Mouse (Mus musculus) heart, embryonic 14.5 days (tissue): ENCODE results near the gene Rgs7. TPM values are rescaled to one million over a fixed set of nuclear protein-coding genes. Genes with fewer than 3 reads are reported as not detected.

ENCODE experiments used
- ATAC-seq: fragments of 200-750 bp; cut with Nextera tagmentation; 2 replicates; pipeline ENCODE4 v1.8.0; 2017; ENCODE audit warnings: low read depth, moderate TSS enrichment; ENCODE audit not compliant: insufficient number of reproducible peaks, insufficient read depth, low FRiP score
- H3K27ac ChIP-seq, 2 experiments: fragments of 200-500 bp in 1 of 2; fragments of 300-500 bp in 1 of 2; sonication (generic) in 1 of 2; replicated peaks in 1 of 2; 2 replicates each; pipeline ENCODE4 v1.5.1; 2012 to 2014; ENCODE audit warnings: low read depth in 2 of 2, low read length in 2 of 2, control low read depth in 1 of 2, mild to moderate bottlenecking in 1 of 2, mixed read lengths in 1 of 2; ENCODE audit not compliant: control insufficient read depth in 1 of 2, insufficient read depth in 1 of 2
- H3K27me3 ChIP-seq: fragments of 300-500 bp; sonication (generic); 2 replicates; pipeline ENCODE4 v1.6.1; 2014; ENCODE audit warnings: mild to moderate bottlenecking, low read length, control low read depth; ENCODE audit not compliant: control insufficient read depth, insufficient read depth
- H3K36me3 ChIP-seq: fragments of 300-500 bp; sonication (generic); 2 replicates; pipeline ENCODE4 v1.6.1; 2014; ENCODE audit warnings: mild to moderate bottlenecking, control low read depth, low read length, mixed read lengths; ENCODE audit not compliant: control insufficient read depth, insufficient read depth
- H3K4me1 ChIP-seq, 2 experiments: fragments of 200-500 bp in 1 of 2; fragments of 300-500 bp in 1 of 2; sonication (generic) in 1 of 2; 2 replicates each; pipeline ENCODE4 v1.6.1; 2012 to 2014; ENCODE audit warnings: low read length in 2 of 2, control low read depth in 1 of 2, mixed read lengths in 1 of 2; ENCODE audit not compliant: control insufficient read depth in 2 of 2, insufficient read depth in 2 of 2
- H3K4me2 ChIP-seq: fragments of 300-500 bp; sonication (generic); 2 replicates; pipeline ENCODE4 v1.6.1; 2014; ENCODE audit warnings: mild to moderate bottlenecking, low read length
- H3K4me3 ChIP-seq, 2 experiments: fragments of 200-500 bp in 1 of 2; fragments of 300-500 bp in 1 of 2; sonication (generic) in 1 of 2; 2 replicates each; pipeline ENCODE4 v1.5.1; 2012 to 2014; ENCODE audit warnings: low read length in 2 of 2, mild to moderate bottlenecking in 2 of 2, control low read depth in 1 of 2, low read depth in 1 of 2, moderate library complexity in 1 of 2; ENCODE audit not compliant: control insufficient read depth in 1 of 2, insufficient read depth in 1 of 2
- H3K9ac ChIP-seq: fragments of 300-500 bp; sonication (generic); 2 replicates; pipeline ENCODE4 v1.6.1; 2014; ENCODE audit warnings: mild to moderate bottlenecking, low read length
- H3K9me3 ChIP-seq: fragments of 300-500 bp; sonication (generic); 2 replicates; pipeline ENCODE4 v1.6.1; 2016; ENCODE audit warnings: low read length, control low read depth; ENCODE audit not compliant: control insufficient read depth
- WGBS: fragments of 180-500 bp; shearing (Covaris S2); extraction: QIAGEN DNeasy Blood & Tissue Kit; methylation state at CpG from one replicate; pipeline ENCODE4 v1.1.7; 2014; 5-methylcytosine and 5-hydroxymethylcytosine counted together
- polyA plus RNA-seq: library from polyadenylated mRNA; unstranded; fragments of >200 nt; fragmentation: Nextera tagmentation; extraction: Ambion mirVana; gene quantifications from 2 replicates; pipeline ENCODE4 v1.2.1, GENCODE M21; 2014

The Rgs7 gene
- polyA plus RNA-seq, 1 experiment from 2014 or later = 0.82 TPM

DNA sequence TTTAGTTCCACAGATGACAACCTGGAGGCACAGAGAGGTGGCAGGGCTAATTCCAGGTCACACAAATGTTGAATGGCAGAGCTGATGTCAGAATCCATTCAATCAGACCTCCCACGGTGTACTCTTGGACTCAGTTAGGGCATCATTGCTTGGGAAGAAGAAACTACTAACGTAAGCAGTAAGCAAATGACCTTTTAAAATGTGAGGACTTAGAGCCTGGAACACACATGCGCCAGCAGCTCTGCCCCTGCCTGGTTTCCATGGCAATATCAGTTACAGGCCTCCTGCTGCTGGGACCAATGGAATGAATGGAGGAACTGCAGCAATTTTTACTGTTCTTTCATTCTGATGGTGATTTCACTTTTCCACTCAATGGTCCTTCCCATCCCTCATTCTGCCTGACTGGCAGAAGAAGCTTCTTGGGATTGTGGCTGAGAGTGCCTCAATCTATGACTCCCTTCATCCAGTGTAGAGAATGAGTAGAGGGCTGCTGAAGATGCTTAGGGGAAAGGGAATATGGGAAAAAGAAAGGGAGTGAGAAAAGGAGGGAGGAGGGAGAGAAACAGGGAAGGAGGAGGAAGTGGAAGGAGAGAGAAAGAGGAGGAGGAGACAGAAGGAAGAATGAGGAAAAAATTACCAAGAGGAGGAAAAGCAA lies 106.6 kb downstream of the Rgs7 start:
- Histone ChIP-seq H3K27ac (no peak overlapping the region), H3K9me3 (no peaks in the 10 kb centered on the region), H3K4me2 (no peak overlapping the region), H3K27me3 (no peaks in the 10 kb centered on the region), H3K36me3 (no peaks in the 10 kb centered on the region), H3K4me3 (no peak overlapping the region), H3K9ac (no peak overlapping the region), H3K4me1 (no peaks in the 10 kb centered on the region)
- 50% methylated on average over 3 of the region's 3 CpGs for WGBS
- no peak for ATAC-seq

DNA sequence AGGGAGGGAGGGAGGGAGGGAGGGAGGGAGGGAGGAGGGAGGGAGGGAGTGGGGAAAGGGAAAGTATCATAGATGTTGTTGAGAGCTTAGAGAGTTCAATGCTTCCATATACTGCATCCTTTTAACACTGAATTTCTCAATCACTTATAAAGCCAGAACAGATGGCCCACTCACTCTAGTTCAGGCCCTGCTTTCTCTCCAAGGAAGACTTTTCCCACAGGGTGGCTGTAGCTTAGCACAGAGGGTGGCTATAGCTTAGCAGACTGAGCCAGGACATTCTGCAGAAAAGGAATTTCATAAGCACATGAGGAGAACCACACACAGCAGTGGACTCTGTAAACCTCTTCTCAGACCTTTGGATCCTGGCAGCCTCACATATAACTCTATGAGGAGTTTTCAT lies 119.7 kb downstream of the Rgs7 start:
- ATAC-seq = no peak

DNA sequence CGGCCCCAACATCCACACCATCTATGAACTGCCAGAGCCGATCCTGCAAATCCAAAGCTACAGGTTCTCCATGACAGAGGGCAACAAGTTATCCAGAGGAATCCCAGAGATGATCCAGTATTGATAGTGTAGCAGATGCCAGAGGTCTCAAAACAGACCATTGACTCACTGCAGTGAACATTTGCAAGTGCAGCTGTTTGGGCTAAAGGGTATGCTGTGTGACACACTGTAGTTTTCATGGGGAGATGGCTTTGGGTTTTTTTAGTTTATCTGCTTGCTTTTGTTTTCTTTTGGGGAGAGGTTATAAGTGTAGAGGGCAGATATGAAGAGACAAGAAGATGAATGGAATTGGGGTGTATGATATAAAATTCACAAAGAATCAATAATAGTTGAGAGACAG lies 124.2 kb downstream of the Rgs7 start:
- Histone ChIP-seq H3K4me2 (no peak overlapping the region), H3K27ac (no peak overlapping the region), H3K36me3 (no peaks in the 10 kb centered on the region), H3K4me3 (no peak overlapping the region), H3K9me3 (no peaks in the 10 kb centered on the region), H3K27me3 (no peaks in the 10 kb centered on the region), H3K4me1 (no peaks in the 10 kb centered on the region), H3K9ac (no peak overlapping the region)
- ATAC-seq = no peak
- 86% methylated on average over 2 of the region's 2 CpGs for WGBS

More for the DNA sequence above, 119.7 kb downstream of the Rgs7 start:
- Histone ChIP-seq H3K9me3 (no peaks in the 10 kb centered on the region), H3K27me3 (no peaks in the 10 kb centered on the region), H3K4me1 (no peaks in the 10 kb centered on the region), H3K4me3 (no peak overlapping the region), H3K27ac (no peak overlapping the region), H3K36me3 (no peaks in the 10 kb centered on the region), H3K9ac (no peak overlapping the region), H3K4me2 (no peak overlapping the region)

DNA sequence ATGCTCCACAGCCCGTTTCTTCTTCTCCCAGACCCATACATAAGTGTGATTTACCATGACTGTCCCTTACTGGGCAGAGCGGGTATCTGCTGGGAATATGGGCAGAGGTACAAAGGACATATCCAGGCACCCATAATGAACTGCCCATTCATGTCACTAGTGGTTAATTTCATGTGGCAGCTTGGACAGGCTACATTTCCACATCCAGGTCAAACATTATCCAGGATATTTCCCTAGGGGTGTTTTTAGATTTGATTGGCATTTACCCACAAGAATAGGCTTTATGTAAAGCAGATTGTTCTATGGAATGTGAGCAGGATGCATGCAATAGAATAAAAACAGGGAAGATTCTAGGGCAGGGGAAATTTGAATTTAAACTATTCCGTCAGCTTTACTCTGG lies 128.7 kb downstream of the Rgs7 start:
- Histone ChIP-seq H3K4me2 (no peak overlapping the region), H3K9me3 (no peaks in the 10 kb centered on the region), H3K27ac (no peak overlapping the region), H3K36me3 (no peaks in the 10 kb centered on the region), H3K9ac (no peak overlapping the region), H3K27me3 (no peaks in the 10 kb centered on the region), H3K4me1 (peaks cover 0 to 4% of the 10 kb centered on the region in 2 experiments; a peak in 1 of 4 replicates), H3K4me3 (no peak overlapping the region)
- no peak for ATAC-seq
- 82% methylated on average over 3 of the region's 3 CpGs for WGBS

DNA sequence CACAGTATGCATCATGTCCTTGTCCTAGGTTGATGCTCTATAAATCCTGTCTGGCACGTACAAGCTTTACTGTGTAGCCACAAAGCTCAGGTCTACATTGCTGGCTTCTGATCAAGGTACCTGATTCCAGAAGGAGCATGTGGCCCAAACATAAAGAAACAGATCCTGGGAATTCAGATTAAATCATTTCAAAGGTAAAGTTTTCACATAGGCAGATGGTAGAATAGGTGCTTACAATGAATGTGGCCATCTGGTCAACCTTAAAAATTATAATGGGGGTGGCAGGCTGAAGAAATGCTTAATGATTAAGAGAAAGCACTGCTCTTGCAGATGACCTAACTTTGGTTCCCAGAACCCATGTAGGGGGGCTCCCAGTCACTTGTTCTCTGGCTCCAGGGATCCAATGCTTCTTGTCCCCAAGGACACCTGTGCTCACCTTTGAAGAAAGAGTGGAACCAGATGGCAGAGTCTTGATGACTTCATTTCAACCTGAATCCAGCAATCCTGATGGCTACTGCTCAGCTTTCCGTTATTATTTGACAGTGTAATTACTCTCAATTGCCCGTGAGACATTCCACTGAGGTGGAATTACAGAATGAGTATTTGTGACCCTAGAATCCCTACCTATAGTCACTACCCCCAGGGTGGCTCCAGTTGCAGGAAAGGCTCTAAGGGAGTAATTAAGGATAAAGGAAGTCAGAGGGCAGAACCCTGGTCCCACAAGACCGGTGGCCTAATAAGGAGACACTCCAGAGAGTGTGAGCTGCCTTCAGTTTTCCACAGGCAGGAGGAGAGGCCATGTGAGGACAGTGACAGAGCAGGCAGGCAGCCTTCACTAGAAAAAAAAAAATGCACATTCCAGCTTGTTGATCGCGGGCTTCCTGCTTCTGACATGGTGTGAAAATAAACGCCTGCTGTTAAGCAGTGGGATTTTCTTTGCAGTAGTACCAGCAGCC lies 132.6 kb downstream of the Rgs7 start:
- 37% methylated on average over 7 of the region's 7 CpGs for WGBS
- H3K27ac ChIP-seq = no peak overlapping the region
- H3K4me2 ChIP-seq = no peak overlapping the region
- H3K9me3 ChIP-seq = no peaks in the 10 kb centered on the region
- H3K27me3 ChIP-seq = no peaks in the 10 kb centered on the region
- peaks cover 0 to 4% of the 10 kb centered on the region in 2 experiments; a peak in 1 of 4 replicates for H3K4me1 ChIP-seq
- peak; percentile 76 for ATAC-seq
- no peak overlapping the region for H3K9ac ChIP-seq
- H3K36me3 ChIP-seq = no peaks in the 10 kb centered on the region
- H3K4me3 ChIP-seq = no peak overlapping the region

DNA sequence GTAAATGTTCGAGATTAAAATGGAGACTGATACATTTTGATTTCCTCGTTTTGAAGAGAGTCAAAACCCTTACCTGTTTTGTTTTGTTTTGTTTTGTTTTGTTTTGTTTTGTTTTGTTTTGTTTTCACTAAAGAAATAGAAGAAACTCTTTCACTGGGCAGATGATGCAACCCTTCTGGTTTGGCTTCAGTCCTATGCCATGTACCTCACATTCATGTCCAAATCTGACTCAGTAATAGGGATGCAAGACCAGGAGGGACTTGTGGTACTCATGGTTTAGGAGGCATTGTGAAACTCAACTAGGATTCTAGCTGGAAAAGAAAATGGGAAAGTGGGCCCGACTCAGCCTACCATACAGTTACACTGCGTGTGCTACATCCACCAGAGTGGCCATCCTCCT lies 139.4 kb downstream of the Rgs7 start:
- Histone ChIP-seq H3K36me3 (no peaks in the 10 kb centered on the region), H3K9ac (no peak overlapping the region), H3K4me2 (no peak overlapping the region), H3K4me1 (no peaks in the 10 kb centered on the region), H3K9me3 (no peaks in the 10 kb centered on the region), H3K27me3 (no peaks in the 10 kb centered on the region), H3K27ac (no peak overlapping the region), H3K4me3 (no peak overlapping the region)
- ATAC-seq = no peak
- 72% methylated on average over 4 of the region's 4 CpGs for WGBS

DNA sequence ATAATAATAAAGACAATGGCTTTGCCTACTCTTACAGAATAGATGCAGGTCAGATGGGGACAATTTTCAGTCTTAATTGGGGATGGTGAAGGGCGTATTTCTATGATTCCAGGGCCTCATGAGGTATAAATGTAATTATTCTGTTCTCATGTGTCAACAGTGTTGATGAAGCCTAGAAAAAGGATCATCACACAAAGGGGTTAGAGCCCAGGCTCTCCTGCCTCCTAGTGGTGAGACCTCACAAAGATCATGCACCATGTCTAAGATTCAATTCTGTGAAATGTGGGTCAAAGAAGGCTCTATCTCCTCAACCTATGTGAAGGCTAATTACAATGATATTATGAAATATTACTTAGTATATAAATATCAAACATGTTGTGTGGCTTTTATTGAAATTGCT lies 146.1 kb downstream of the Rgs7 start:
- Histone ChIP-seq H3K4me2 (no peak overlapping the region), H3K27me3 (no peaks in the 10 kb centered on the region), H3K4me1 (no peaks in the 10 kb centered on the region), H3K4me3 (no peak overlapping the region), H3K9ac (no peak overlapping the region), H3K9me3 (no peaks in the 10 kb centered on the region), H3K27ac (no peak overlapping the region), H3K36me3 (no peaks in the 10 kb centered on the region)
- no peak for ATAC-seq
- WGBS = 73% methylated on average over 1 of the region's 1 CpGs
